Mouse (Mus musculus): ENCODE data around the gene Gfpt1. TPM values are rescaled to one million over a fixed set of nuclear protein-coding genes. Genes with fewer than 3 reads are reported as not detected.

The Gfpt1 gene
- polyA plus RNA-seq, 1 experiment from 2014 or later = 13.3 TPM

DNA sequence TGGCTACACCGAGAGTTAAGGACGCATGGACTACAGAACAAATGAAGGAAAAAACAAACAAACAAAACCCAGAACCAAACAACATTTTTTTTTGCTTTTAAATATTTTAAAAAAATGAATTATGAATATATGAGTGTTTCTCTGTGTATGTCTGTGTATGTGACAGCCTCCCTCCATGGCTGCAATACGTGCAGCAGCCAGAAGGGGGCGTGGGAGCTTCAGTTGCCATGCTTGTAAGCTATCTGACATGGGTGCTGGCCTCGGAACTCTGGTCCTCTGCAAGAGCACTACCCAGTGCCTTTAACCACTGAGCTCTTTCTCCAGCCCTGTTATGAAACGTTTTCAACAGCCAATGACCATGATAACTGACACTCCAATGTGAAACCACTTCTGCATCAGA is 78.0 kb downstream of the Gfpt1 start:
- WGBS = 87% methylated on average over 6 of the region's 6 CpGs
- Histone ChIP-seq H3K4me2 (ENCODE audit: low read length) (no peak overlapping the region), H3K36me3 (ENCODE audit: insufficient read depth, low read length) (no peaks in the 10 kb centered on the region), H3K4me1 (replicated peaks; ENCODE audit: insufficient read depth, low read length) (no peaks in the 10 kb centered on the region), H3K27ac (no peak overlapping the region), H3K9me3 (replicated peaks; ENCODE audit: low read length) (no peaks in the 10 kb centered on the region), H3K9ac (ENCODE audit: low read depth, low read length) (no peak overlapping the region), H3K4me3 (replicated peaks; ENCODE audit: low read depth, low read length) (no peak overlapping the region), H3K27me3 (ENCODE audit: insufficient read depth, low read length) (no peaks in the 10 kb centered on the region)
- TF ChIP-seq CTCF (IDR thresholded peaks at IDR 0.05; ENCODE audit: low read depth) = peak; percentile 31; the same call in 1 of the 2 replicates
- no peak for DNase-seq (ENCODE audit: low spot score)
- no peak for ATAC-seq (replicated peaks; ENCODE audit: low FRiP score, low read depth)

DNA sequence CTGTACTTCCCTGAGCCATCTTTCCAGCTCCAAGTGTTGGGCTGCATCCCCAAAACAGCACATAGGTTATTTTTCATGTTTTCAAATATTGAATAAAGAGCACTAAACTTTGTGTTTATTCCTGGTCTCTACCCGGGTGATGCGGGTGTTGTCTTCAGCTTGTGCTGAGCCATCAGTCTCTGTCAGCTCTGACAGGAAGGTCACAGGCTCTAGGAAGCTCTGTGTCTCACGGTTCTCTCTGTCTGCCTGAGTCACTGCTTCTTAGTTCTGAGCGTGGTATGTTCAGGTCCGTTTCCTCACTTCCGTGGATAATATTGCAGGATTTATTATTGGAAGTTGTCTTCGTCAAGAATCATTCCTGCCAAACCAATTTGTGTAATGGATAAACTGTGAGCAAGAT is 79.3 kb downstream of the Gfpt1 start:
- Histone ChIP-seq H3K9ac (ENCODE audit: low read depth, low read length) (no peak overlapping the region), H3K9me3 (replicated peaks; ENCODE audit: low read length) (no peaks in the 10 kb centered on the region), H3K4me3 (replicated peaks; ENCODE audit: low read depth, low read length) (no peak overlapping the region), H3K4me2 (ENCODE audit: low read length) (no peak overlapping the region), H3K36me3 (ENCODE audit: insufficient read depth, low read length) (no peaks in the 10 kb centered on the region), H3K27me3 (ENCODE audit: insufficient read depth, low read length) (no peaks in the 10 kb centered on the region), H3K4me1 (replicated peaks; ENCODE audit: insufficient read depth, low read length) (no peaks in the 10 kb centered on the region), H3K27ac (no peak overlapping the region)
- no peak for DNase-seq (ENCODE audit: low spot score)
- ATAC-seq (replicated peaks; ENCODE audit: low FRiP score, low read depth) = no peak
- TF ChIP-seq CTCF (IDR thresholded peaks at IDR 0.05; ENCODE audit: low read depth) = no peak
- 73% methylated on average over 7 of the region's 7 CpGs for WGBS

DNA sequence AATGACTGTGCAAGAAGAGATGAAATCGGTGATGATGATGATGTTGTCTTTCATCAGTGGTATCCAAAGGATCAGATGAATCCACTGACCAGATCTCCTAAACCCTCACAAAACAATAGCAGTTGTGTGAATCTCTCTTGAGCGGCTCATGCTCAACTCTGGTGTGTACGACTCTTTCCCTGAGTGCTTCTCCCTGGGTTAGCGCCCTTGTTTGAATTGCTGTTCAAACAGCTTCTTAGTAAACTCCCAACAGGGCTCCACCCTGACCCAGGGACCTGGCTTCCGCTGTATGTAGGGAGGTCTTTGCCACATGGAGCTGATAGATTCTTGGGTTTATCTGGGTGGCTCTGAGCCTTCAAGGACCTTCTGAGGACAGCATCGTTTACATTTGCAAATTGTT is 80.8 kb downstream of the Gfpt1 start:
- Histone ChIP-seq H3K36me3 (ENCODE audit: insufficient read depth, low read length) (no peaks in the 10 kb centered on the region), H3K27ac (no peak overlapping the region), H3K27me3 (ENCODE audit: insufficient read depth, low read length) (no peaks in the 10 kb centered on the region), H3K4me2 (ENCODE audit: low read length) (no peak overlapping the region), H3K9ac (ENCODE audit: low read depth, low read length) (no peak overlapping the region), H3K4me1 (replicated peaks; ENCODE audit: insufficient read depth, low read length) (peaks cover 7% of the 10 kb centered on the region; the same call in 1 of the 2 replicates), H3K9me3 (replicated peaks; ENCODE audit: low read length) (no peaks in the 10 kb centered on the region), H3K4me3 (replicated peaks; ENCODE audit: low read depth, low read length) (no peak overlapping the region)
- no peak for ATAC-seq (replicated peaks; ENCODE audit: low FRiP score, low read depth)
- no peak for TF ChIP-seq CTCF (IDR thresholded peaks at IDR 0.05; ENCODE audit: low read depth)
- 91% methylated on average over 6 of the region's 6 CpGs for WGBS
- DNase-seq (ENCODE audit: low spot score) = no peak

DNA sequence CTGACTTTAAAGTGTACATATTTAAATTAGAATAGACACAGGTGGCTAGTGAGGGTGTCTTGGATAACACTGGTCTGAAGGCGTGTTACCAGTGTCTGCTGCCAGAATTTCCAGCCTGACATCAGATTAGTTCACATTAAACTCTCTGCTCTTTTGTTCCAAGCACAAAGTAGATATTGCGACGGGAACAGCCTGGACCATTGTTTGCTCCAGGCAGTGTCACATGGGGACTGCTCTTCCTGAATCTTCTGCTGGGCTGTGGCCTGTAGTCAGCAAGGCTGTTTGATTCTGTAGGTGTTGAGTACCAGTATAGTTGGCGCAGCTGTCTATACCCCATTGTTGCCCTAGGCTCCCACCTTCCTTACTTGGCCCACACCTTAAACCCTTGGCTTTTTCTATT is 81.3 kb downstream of the Gfpt1 start:
- DNase-seq (ENCODE audit: low spot score) (no peak), ATAC-seq (replicated peaks; ENCODE audit: low FRiP score, low read depth) (no peak)
- Histone ChIP-seq H3K4me1 (replicated peaks; ENCODE audit: insufficient read depth, low read length) (peaks cover 7% of the 10 kb centered on the region; the same call in 1 of the 2 replicates), H3K27me3 (ENCODE audit: insufficient read depth, low read length) (no peaks in the 10 kb centered on the region), H3K27ac (no peak overlapping the region), H3K4me2 (ENCODE audit: low read length) (no peak overlapping the region), H3K9me3 (replicated peaks; ENCODE audit: low read length) (no peaks in the 10 kb centered on the region), H3K4me3 (replicated peaks; ENCODE audit: low read depth, low read length) (no peak overlapping the region), H3K9ac (ENCODE audit: low read depth, low read length) (no peak overlapping the region), H3K36me3 (ENCODE audit: insufficient read depth, low read length) (no peaks in the 10 kb centered on the region)
- no peak for TF ChIP-seq CTCF (IDR thresholded peaks at IDR 0.05; ENCODE audit: low read depth)
- WGBS = 85% methylated on average over 4 of the region's 4 CpGs

DNA sequence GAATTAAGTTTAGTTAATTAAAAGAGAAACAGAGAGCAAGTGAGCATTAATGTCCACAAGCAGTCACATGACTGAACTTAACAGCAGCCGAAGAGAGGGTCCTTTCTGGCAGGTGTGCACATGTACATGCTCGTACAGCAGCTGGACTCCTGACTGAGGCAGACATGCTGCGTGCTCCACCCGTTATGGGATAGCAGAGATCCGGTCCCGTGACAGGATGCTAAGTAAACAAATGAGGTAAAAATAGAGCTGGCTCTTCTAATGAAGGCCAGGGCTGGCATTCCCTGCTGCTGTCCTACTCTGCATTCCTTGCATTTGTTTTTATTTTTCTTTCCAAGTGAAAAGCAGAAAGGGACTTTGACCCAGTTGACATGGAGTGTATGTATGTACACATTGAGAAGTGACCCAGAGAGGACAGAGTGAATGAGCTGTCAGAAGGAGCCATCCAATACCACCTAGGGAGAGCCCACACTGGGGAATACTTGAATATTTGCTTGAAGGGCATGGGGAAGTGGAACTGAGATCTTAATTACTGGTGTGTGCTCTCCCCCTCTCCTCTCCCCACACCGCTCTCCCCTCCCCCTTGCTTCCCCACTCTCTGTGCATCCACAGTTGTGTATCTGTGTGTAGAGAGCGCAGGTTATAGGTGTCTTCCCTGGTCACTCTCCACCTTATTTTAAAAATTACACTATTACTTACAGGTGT is 84.6 kb downstream of the Gfpt1 start:
- Histone ChIP-seq H3K27ac (no peak overlapping the region), H3K4me2 (ENCODE audit: low read length) (no peak overlapping the region), H3K27me3 (ENCODE audit: insufficient read depth, low read length) (no peaks in the 10 kb centered on the region), H3K4me3 (replicated peaks; ENCODE audit: low read depth, low read length) (no peak overlapping the region), H3K36me3 (ENCODE audit: insufficient read depth, low read length) (no peaks in the 10 kb centered on the region), H3K4me1 (replicated peaks; ENCODE audit: insufficient read depth, low read length) (peaks cover 7% of the 10 kb centered on the region; the same call in 1 of the 2 replicates), H3K9ac (ENCODE audit: low read depth, low read length) (no peak overlapping the region), H3K9me3 (replicated peaks; ENCODE audit: low read length) (no peaks in the 10 kb centered on the region)
- no peak for TF ChIP-seq CTCF (IDR thresholded peaks at IDR 0.05; ENCODE audit: low read depth)
- ATAC-seq (replicated peaks; ENCODE audit: low FRiP score, low read depth) (0 out of 2 replicates have a peak, but pooled peaks have one; percentile 36), DNase-seq (ENCODE audit: low spot score) (peak; percentile 34)
- WGBS = 39% methylated on average over 8 of the region's 8 CpGs

DNA sequence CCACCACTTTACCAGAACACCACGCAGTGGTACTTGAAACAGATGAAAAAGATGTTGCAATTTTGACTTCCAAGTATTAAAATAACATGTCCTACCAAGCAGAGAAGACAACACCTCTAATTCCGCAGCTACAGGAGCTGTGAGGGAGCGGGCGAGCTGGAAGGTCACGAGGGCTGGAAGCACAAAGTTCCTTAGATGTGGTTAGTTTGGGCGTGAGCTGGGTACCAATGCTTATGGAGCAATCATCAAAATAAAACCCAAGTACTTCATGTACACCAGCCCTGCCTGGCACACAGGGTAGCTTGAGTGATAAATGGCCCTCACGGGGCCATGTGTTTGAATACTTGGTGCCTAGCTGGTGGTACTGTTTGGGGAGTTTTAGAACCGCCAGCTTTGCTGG is 87.2 kb downstream of the Gfpt1 start:
- TF ChIP-seq CTCF (IDR thresholded peaks at IDR 0.05; ENCODE audit: low read depth) = no peak
- Histone ChIP-seq H3K27ac (no peak overlapping the region), H3K9me3 (replicated peaks; ENCODE audit: low read length) (no peaks in the 10 kb centered on the region), H3K36me3 (ENCODE audit: insufficient read depth, low read length) (no peaks in the 10 kb centered on the region), H3K27me3 (ENCODE audit: insufficient read depth, low read length) (no peaks in the 10 kb centered on the region), H3K4me3 (replicated peaks; ENCODE audit: low read depth, low read length) (no peak overlapping the region), H3K9ac (ENCODE audit: low read depth, low read length) (no peak overlapping the region), H3K4me1 (replicated peaks; ENCODE audit: insufficient read depth, low read length) (peaks cover 7% of the 10 kb centered on the region; the same call in 1 of the 2 replicates), H3K4me2 (ENCODE audit: low read length) (no peak overlapping the region)
- no peak for DNase-seq (ENCODE audit: low spot score)
- 92% methylated on average over 8 of the region's 8 CpGs for WGBS
- no peak for ATAC-seq (replicated peaks; ENCODE audit: low FRiP score, low read depth)
